Mouse (Mus musculus) midbrain, embryonic 11.5 days (tissue): ENCODE measurements around the gene Mustn1. TPM values are rescaled to one million over a fixed set of nuclear protein-coding genes. Genes with fewer than 3 reads are reported as not detected.

ENCODE experiments used
- ATAC-seq: fragments of 200-750 bp; cut with Nextera tagmentation; 2 replicates; pipeline ENCODE4 v1.8.0; 2017; ENCODE audit warnings: moderate TSS enrichment, moderate library complexity; ENCODE audit not compliant: low FRiP score
- DNase-seq: peaks from one replicate; pipeline ENCODE4 v3.0.0; 2015; ENCODE audit warnings: low spot score; ENCODE audit errors: missing footprints
- H3K27ac ChIP-seq: fragments of 300-500 bp; sonication (generic); 2 replicates; pipeline ENCODE4 v1.5.1; 2014; ENCODE audit warnings: low read depth, low read length
- H3K27me3 ChIP-seq: fragments of 300-500 bp; sonication (generic); 2 replicates; pipeline ENCODE4 v1.6.1; 2014; ENCODE audit warnings: mild to moderate bottlenecking, low read length, moderate library complexity, mixed read lengths; ENCODE audit not compliant: control insufficient read depth, insufficient read depth
- H3K36me3 ChIP-seq: fragments of 300-500 bp; sonication (generic); 2 replicates; pipeline ENCODE4 v1.6.1; 2014; ENCODE audit warnings: mild to moderate bottlenecking, low read length, moderate library complexity, mixed read lengths; ENCODE audit not compliant: control insufficient read depth, insufficient read depth
- H3K4me1 ChIP-seq: fragments of 300-500 bp; sonication (generic); 2 replicates; pipeline ENCODE4 v1.6.1; 2014; ENCODE audit warnings: low read length; ENCODE audit not compliant: control insufficient read depth, insufficient read depth
- H3K4me2 ChIP-seq: fragments of 300-500 bp; sonication (generic); 2 replicates; pipeline ENCODE4 v1.6.1; 2014; ENCODE audit warnings: mild to moderate bottlenecking, moderate library complexity
- H3K4me3 ChIP-seq: fragments of 300-500 bp; sonication (generic); 2 replicates; pipeline ENCODE4 v1.5.1; 2014; ENCODE audit warnings: low read depth, low read length
- H3K9ac ChIP-seq: fragments of 300-500 bp; sonication (generic); 2 replicates; pipeline ENCODE4 v1.6.1; 2014; ENCODE audit warnings: low read length
- H3K9me3 ChIP-seq: fragments of 300-500 bp; sonication (generic); 2 replicates; pipeline ENCODE4 v1.6.1; 2016; ENCODE audit warnings: low read length; ENCODE audit not compliant: control insufficient read depth
- WGBS: fragments of 180-500 bp; shearing (Covaris S2); extraction: QIAGEN DNeasy Blood & Tissue Kit; methylation state at CpG from one replicate; pipeline ENCODE4 v1.1.7; 2014; 5-methylcytosine and 5-hydroxymethylcytosine counted together
- polyA plus RNA-seq: library from polyadenylated mRNA; unstranded; fragments of >200 nt; fragmentation: Nextera tagmentation; extraction: Ambion mirVana; gene quantifications from 2 replicates; pipeline ENCODE4 v1.2.1, GENCODE M21; 2014

Gene Mustn1
- polyA plus RNA-seq, result 0.30 and 0.42 TPM in 2 replicates

DNA sequence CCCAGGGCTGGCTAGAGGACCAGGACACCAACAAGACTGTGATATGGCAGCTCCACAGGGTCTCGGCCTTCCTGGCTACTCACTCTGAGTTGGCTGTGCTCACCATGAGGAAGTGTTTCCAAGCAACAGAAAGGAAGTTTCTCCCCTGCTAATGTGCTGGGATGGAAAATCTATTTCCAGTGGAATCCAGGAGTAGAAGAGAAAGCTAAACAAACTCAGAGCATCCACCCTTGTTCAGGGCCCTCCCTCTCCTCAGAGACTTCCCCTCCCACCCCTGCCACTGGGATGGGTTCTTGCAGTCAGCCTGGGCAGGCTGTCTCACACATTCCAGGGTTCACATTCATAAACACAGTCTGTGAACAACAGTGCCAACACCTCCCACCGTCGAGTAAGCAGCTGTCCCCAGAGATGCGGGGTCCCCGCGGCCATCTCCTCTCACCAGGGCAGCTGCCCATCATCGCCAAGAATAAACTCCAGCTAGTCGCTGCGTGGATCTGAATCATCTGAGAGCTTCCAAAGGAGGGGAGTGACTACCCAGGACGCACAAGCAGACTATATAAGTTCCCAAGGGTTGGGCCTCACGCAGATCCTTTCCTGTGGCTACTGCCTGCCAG is at the start of gene Mustn1:
Mustn1 (plus strand) TSS at position 243 of the 614 bp plus-strand sequence.
- H3K4me2 ChIP-seq, result no peak within 1 kb of the TSS
- H3K27me3 ChIP-seq, result no peaks in the 10 kb centered on the region
- H3K4me3 ChIP-seq, result no peak within 1 kb of the TSS
- H3K9ac ChIP-seq, result no peak within 1 kb of the TSS
- WGBS, result 80% methylated on average over 11 of the region's 11 CpGs
- H3K27ac ChIP-seq, result no peak within 1 kb of the TSS
- DNase-seq, result no peak
- H3K36me3 ChIP-seq, result no peaks in the 10 kb centered on the region; the same call in 1 of the 2 replicates
- H3K4me1 ChIP-seq, result no peaks in the 10 kb centered on the region
- H3K9me3 ChIP-seq, result no peaks in the 10 kb centered on the region
- ATAC-seq, result no peak

DNA sequence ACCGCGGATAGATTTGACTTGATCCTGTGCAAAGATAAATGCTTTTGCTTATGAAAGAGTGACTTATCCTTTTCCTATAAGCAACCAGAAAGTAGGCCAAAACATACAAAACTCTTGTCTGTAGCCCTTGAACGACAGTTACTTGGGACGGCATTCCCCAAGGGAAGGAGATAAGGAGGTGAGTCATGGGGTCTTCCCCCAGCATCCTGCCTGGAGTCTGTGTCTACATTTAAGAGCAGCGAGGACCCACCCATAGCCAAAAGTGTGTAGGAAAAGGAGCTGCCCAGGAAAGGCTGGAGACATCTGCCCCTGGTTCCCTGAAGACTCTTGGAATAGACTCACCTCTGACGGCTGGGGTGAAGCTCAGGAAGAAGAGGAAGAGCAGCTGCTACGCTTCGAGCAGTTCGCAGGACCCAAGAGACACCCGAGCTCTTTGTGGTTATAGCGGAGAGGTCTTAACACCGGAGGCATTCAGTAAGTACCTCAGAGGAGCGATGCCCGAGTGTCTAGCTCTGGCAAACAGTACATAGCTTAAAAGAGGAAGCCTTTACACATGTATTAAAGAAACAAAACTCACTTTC is 41.5 kb upstream of the Mustn1 start:
- ATAC-seq (no peak), DNase-seq (no peak)
- Histone ChIP-seq H3K27me3 (no peaks in the 10 kb centered on the region), H3K9ac (no peak overlapping the region), H3K4me1 (no peaks in the 10 kb centered on the region), H3K9me3 (no peaks in the 10 kb centered on the region), H3K27ac (no peak overlapping the region), H3K36me3 (no peaks in the 10 kb centered on the region), H3K4me3 (no peak overlapping the region), H3K4me2 (no peak overlapping the region)
- WGBS, result 93% methylated on average over 14 of the region's 14 CpGs

DNA sequence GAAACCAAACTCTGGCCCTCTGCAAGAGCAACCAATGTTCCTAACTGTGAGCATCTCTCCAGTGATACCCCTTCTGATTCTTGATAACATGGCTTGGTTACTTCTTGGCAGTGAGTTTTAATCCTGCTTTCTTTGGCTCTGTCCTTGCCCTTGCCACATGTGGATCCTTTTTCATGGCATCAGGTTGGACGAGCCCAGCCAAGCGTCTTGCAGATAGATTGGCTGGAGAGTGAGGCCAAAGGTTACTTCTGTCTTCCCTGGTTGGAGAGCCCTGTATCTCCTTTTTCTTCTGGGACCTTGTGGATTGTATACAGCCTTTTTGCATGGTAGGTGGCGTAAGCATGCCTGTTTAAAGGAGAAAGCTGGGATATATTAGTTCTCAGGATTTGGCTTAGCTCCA is 35.3 kb upstream of the Mustn1 start:
- no peaks in the 10 kb centered on the region for H3K4me1 ChIP-seq
- H3K36me3 ChIP-seq, result no peaks in the 10 kb centered on the region
- H3K27me3 ChIP-seq, result no peaks in the 10 kb centered on the region
- ATAC-seq (no peak), DNase-seq (no peak)
- no peak overlapping the region for H3K27ac ChIP-seq
- H3K4me2 ChIP-seq, result no peak overlapping the region
- H3K9me3 ChIP-seq, result no peaks in the 10 kb centered on the region
- no peak overlapping the region for H3K9ac ChIP-seq
- H3K4me3 ChIP-seq, result no peak overlapping the region
- 87% methylated on average over 3 of the region's 3 CpGs for WGBS

DNA sequence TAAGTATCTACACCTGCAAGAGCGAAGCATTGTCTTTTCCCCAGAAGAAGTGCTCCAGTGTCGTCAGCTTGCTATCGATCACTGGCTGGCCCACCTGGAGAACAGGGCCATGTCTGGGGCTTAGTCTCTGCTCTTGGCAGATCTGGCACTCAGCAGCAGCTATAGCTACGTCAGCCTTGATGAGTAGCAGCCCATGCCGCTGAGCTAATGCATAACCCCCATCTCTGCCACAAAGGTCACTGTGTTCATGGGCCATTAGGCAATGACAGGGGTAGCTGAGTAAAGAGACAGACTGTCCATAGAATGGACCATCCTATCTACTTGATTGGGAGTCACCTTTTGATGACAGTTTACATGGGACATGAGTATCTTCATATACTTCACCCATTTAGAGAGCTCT is 28.5 kb upstream of the Mustn1 start:
- H3K9me3 ChIP-seq, result no peaks in the 10 kb centered on the region
- no peak overlapping the region for H3K9ac ChIP-seq
- no peaks in the 10 kb centered on the region for H3K36me3 ChIP-seq
- ATAC-seq (no peak), DNase-seq (no peak)
- no peak overlapping the region for H3K4me2 ChIP-seq
- 89% methylated on average over 5 of the region's 5 CpGs for WGBS
- H3K27me3 ChIP-seq, result no peaks in the 10 kb centered on the region
- no peak overlapping the region for H3K27ac ChIP-seq
- H3K4me3 ChIP-seq, result no peak overlapping the region
- no peaks in the 10 kb centered on the region for H3K4me1 ChIP-seq

DNA sequence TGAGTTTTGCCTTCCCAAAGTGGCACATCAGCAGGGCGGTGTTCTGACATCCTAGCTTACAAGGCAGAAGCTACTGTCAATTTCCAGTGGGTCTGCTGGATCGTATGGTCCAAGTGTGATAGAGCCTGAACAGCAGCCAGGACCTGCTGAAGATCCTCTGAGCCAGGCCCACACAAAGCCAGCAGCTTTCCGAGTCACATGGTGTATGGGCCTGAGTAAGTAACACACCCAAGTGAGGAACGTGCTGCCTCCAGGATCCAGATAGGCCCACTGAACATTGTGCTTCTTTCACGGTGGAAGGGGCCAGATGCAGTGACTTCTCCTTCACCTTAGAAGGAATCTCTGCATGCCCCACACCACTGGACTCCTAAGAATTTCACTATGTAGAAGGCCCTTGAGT is 26.7 kb upstream of the Mustn1 start:
- DNase-seq (no peak), ATAC-seq (no peak)
- Histone ChIP-seq H3K4me1 (no peaks in the 10 kb centered on the region), H3K27ac (no peak overlapping the region), H3K9ac (no peak overlapping the region), H3K36me3 (no peaks in the 10 kb centered on the region), H3K27me3 (no peaks in the 10 kb centered on the region), H3K4me3 (no peak overlapping the region), H3K4me2 (no peak overlapping the region), H3K9me3 (no peaks in the 10 kb centered on the region)
- WGBS, result 96% methylated on average over 5 of the region's 5 CpGs

DNA sequence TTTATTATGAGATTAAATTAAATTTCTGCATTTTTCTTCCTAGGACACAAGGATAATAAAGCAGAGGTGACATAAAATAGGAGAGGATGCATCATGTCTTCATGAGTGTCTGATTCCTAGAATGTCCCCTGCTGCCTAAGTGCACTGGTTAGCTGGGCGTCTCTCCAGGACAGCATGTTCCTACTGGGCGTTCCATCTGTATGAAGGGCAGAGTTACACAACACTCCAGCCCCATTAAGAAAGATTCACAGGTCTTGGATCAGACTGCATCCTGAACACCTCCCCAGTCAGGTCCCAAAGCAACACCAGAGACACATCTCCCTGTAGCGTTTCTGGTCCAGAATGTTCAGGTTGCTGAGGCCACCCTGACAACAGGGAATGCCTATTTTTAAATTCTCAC is 23.7 kb upstream of the Mustn1 start:
- no peak overlapping the region for H3K4me3 ChIP-seq
- H3K27me3 ChIP-seq, result no peaks in the 10 kb centered on the region
- H3K36me3 ChIP-seq, result no peaks in the 10 kb centered on the region
- H3K4me2 ChIP-seq, result no peak overlapping the region
- 88% methylated on average over 3 of the region's 3 CpGs for WGBS
- ATAC-seq (no peak), DNase-seq (no peak)
- no peak overlapping the region for H3K9ac ChIP-seq
- H3K27ac ChIP-seq, result no peak overlapping the region
- H3K4me1 ChIP-seq, result no peaks in the 10 kb centered on the region
- H3K9me3 ChIP-seq, result no peaks in the 10 kb centered on the region

DNA sequence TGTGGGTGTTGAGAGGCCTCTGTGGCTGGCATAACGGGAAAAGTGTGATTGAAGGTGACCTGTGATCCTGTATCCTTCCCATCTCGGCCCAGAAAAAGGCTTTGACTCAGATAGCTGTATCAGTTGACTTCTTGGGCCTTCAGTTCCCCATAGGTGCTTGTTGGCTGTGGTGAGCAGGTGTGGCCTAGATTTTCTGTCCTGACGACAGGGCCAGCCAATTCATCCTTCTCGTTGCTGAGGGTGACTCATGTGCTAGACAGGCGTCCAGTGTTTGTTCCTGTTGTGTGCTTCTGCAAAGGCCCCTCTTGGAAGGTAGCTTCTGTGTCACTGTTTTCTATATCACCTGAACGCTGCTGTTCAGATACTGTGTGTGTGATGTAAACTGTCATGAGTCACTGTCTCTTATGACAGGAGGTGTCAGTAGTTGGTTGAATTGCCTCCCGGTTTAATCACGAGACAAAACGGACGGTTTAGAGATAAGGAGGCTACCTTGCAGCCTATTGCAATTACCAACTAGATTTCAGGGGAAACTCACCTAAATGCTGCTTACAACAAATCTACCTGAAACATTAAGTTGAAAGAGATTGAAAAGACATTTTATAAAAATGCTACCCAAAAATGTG is 22.0 kb upstream of the Mustn1 start:
- 90% methylated on average over 10 of the region's 10 CpGs for WGBS
- ATAC-seq, result no peak
- H3K9me3 ChIP-seq, result no peaks in the 10 kb centered on the region
- no peak overlapping the region for H3K27ac ChIP-seq
- H3K36me3 ChIP-seq, result no peaks in the 10 kb centered on the region
- H3K4me1 ChIP-seq, result no peaks in the 10 kb centered on the region
- no peak overlapping the region for H3K9ac ChIP-seq
- no peak overlapping the region for H3K4me3 ChIP-seq
- no peak overlapping the region for H3K4me2 ChIP-seq
- no peaks in the 10 kb centered on the region for H3K27me3 ChIP-seq
- no peak for DNase-seq

DNA sequence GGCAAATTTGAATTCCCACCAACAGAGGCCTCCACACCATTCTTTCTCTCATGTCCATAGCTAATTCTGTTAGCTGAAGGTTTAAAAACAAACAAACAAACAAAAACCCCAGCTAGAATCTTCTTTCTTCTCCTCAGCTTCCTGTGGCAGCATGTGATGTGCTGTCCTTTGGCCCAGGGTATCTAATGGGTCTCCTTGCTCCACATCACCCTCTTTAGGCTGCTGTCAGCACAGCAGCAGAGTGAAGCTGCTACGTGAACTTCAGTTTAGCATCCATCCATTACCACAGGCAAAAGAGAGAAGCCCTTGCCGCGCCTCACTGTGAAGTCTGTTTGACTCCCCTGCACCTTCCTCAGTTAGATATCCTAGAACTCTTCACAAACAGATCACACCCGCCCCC is 21.0 kb upstream of the Mustn1 start:
- Histone ChIP-seq H3K36me3 (no peaks in the 10 kb centered on the region), H3K9me3 (no peaks in the 10 kb centered on the region), H3K9ac (no peak overlapping the region), H3K27ac (no peak overlapping the region), H3K4me1 (no peaks in the 10 kb centered on the region), H3K4me3 (no peak overlapping the region), H3K27me3 (no peaks in the 10 kb centered on the region), H3K4me2 (no peak overlapping the region)
- no peak for DNase-seq
- ATAC-seq, result no peak
- WGBS, result 81% methylated on average over 4 of the region's 4 CpGs

DNA sequence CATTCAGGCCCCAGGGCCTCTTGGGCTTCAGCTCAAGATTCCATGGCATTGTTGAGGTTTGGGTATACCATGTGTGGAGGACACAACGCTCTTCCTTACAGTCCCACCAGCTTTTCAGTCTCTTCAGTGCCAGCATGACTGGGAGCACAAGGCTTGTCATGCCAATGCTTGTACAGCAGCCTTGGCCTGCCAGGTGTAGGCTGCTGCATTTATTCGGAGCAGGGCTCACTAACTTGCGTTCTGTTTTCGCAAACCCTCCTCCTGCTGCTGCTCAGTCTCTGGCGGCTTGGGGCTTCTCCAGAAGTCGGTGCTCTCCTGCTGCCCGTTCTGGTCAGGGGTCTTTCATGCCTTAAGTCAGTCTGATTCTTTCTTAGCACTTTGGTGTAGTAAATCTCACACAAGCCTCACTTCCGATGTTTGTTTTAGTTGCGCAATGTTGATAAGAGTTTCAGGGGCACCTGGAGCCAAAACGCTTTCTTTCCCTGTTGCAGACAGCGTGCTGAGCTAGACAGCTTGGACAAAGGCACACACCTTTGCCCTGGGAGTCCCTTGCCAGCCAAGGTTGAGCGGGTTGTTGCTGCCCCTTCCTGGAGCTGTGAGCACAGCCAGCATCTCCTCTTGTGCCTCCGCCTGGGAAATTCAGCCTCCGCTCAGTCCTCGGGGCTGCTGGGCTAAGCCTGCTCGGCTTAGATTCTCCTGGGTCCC is 17.4 kb upstream of the Mustn1 start:
- Histone ChIP-seq H3K4me3 (no peak overlapping the region), H3K4me1 (no peaks in the 10 kb centered on the region), H3K36me3 (no peaks in the 10 kb centered on the region), H3K9me3 (no peaks in the 10 kb centered on the region), H3K27ac (no peak overlapping the region), H3K4me2 (no peak overlapping the region), H3K27me3 (no peaks in the 10 kb centered on the region), H3K9ac (no peak overlapping the region)
- DNase-seq (no peak), ATAC-seq (no peak)
- WGBS, result 79% methylated on average over 16 of the region's 16 CpGs
